Mouse (Mus musculus): ENCODE measurements around the gene Gm21680. TPM values are rescaled to one million over a fixed set of nuclear protein-coding genes. Genes with fewer than 3 reads are reported as not detected.

Gene Gm21680
- polyA plus RNA-seq (2017; shearing (Covaris generic)): not detected

DNA sequence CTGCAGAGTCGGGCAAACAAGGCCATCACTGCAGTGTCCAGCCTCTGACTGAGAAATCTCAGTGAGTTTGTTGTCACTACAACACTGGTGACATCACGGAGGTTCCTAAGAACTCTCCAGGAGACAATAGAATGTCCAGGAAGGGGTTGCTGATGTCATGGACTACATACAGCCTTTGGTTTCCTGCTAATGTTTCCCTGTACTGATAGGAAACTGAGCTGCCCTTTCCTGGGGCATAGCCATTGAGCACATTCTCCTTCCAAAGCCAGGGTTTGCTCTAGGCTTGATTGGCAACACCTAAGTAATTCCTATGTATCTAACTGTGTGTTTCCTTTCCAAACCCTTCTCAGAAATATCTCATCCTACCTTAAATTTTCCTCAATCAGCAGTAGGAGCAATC lies at the start of gene Gm21680:
Gene Gm21680 (minus strand): TSS at position 101 of the 400 bp plus-strand sequence.

GRCm38 (mm10) chr5:26004698-26005097 lies 32.2 kb upstream of the Gm21680 start, which contains the start of gene Gm1979:
Gene Gm1979 (minus strand): TSS chr5:26004798.

GRCm38 (mm10) chr5:25988550-25988949 lies 16.1 kb upstream of the Gm21680 start, which contains the start of gene Gm21698:
Gene Gm21698 (minus strand): TSS chr5:25988650.

DNA sequence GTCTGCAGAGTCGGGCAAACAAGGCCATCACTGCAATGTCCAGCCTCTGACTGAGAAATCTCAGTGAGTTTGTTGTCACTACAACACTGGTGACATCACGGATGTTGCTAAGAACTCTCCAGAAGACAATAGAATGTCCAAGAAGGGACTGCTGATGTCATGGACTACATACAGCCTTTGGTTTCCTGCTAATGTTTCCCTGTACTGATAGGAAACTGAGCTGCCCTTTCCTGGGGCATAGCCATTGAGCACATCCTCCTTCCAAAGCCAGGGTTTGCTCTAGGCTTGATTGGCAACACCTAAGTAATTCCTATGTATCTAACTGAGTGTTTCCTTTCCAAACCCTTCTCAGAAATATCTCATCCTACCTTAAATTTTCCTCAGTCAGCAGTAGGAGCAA lies 18.1 kb downstream of the Gm21680 start, which contains the start of gene Gm21671:
Gene Gm21671 (minus strand): TSS at position 101 of the 400 bp plus-strand sequence.

GRCm38 (mm10) chr5:25942281-25942680 lies 30.2 kb downstream of the Gm21680 start, which contains the start of gene Gm21663:
Gene Gm21663 (minus strand): TSS chr5:25942381.

Other genes with a start within 250 kb of the Gm21680 start
- 1.7 TPM for gene Actr3b, start 212.7 kb downstream of the Gm21680 start, polyA plus RNA-seq (2017; shearing (Covaris generic))
- not detected for gene Gm21663, start 30.3 kb downstream of the Gm21680 start, polyA plus RNA-seq (2017; shearing (Covaris generic))
- gene Gm21671, start 18.2 kb downstream of the Gm21680 start, polyA plus RNA-seq (2017; shearing (Covaris generic)): not detected
- not detected for gene Gm21698, start 16.0 kb upstream of the Gm21680 start, polyA plus RNA-seq (2017; shearing (Covaris generic))
- gene Gm1979, start 32.1 kb upstream of the Gm21680 start, polyA plus RNA-seq (2017; shearing (Covaris generic)): not detected
- not detected for gene Gm5862, start 50.3 kb upstream of the Gm21680 start, polyA plus RNA-seq (2017; shearing (Covaris generic))
- gene Speer4a, start 66.9 kb upstream of the Gm21680 start, polyA plus RNA-seq (2017; shearing (Covaris generic)): not detected
- gene Gm7347, start 85.9 kb upstream of the Gm21680 start, polyA plus RNA-seq (2017; shearing (Covaris generic)): not detected
- not detected for gene Gm10471, start 116.6 kb upstream of the Gm21680 start, polyA plus RNA-seq (2017; shearing (Covaris generic))
- gene 5031410I06Rik, start 132.7 kb upstream of the Gm21680 start, polyA plus RNA-seq (2017; shearing (Covaris generic)): not detected
- not detected for gene Gm10220, start 148.8 kb upstream of the Gm21680 start, polyA plus RNA-seq (2017; shearing (Covaris generic))